Mouse (Mus musculus) B cell, adult 2 months (primary cell): ENCODE measurements at regions not wholly inside any gene's neighbourhood (a gene's known extent, or its start where the extent isn't known, plus 50 kb on each side); places are given as distances from the start of the nearest gene placed in this dataset.

Experiments
- DNase-seq, 2 experiments: peaks; one replicate each; pipeline ENCODE4 v3.0.0; 2022

GRCm38 (mm10) chr11:64579826-64580225 lies 143.4 kb upstream of the F930015N05Rik start:
- DNase-seq, result no peak

- no peak for DNase-seq
These were observed 149.6 kb upstream of the F930015N05Rik start for GRCm38 (mm10) chr11:64586056-64586455.

GRCm38 (mm10) chr11:64587034-64587710 lies 150.7 kb upstream of the F930015N05Rik start:
- no peak for DNase-seq

DNA sequence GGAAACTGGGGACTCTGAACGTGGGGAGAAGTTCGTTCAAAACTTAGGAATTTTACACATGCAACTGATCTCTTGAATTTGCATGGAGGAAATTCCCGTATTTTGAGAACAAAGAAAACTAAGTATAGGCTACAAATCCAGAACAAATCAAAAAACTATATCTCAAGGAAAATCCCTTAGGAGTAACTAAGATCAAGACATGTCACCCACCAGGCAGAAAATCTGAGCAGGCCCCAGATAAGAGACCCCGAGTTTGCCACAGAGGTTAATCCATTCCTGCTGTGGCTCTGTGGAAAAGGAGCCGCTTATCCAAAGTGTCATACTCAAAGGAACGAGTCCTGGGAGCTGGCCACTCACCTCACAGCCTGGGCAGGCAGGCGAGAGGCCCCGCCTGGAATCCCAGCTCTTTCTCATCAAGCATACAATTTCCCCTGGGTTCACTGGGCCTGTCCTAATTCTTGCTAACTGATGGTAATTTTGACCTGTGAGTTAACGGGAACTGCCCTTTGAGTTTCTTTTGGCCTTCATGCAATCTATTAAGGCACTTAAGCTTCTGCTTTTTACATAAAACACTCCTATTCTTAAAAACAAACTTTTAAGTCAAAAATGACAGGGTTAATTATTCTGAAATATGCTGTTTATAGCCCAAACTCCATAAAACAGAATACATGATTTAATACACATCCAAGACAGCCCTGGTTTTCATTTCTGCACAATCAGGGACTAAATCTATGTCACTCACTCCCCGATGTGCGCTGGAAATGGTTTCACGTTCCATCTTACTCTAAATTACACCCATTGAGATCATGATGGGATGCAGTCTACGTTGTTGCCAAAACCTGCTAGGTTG lies 151.5 kb upstream of the F930015N05Rik start:
- DNase-seq, result no peak

DNA sequence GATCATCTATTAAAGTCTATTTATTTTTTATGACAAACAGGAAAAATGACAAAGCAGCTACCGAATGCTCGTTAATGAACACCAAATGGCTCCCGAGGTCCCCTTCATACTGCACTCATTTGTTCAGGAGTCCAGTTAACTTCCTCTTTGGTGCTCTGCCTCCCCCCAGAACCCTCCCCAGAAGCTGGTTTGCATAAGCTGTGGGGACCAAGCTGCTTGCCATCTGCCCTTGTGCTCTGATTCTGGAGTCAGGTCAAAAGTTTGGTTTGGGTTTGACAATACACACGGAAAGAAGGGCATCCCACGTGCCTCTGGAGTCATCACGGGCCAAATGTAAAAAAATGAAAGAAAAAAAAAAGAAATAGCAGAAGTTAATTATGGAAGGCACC lies 152.1 kb upstream of the F930015N05Rik start:
- DNase-seq, result no peak

DNA sequence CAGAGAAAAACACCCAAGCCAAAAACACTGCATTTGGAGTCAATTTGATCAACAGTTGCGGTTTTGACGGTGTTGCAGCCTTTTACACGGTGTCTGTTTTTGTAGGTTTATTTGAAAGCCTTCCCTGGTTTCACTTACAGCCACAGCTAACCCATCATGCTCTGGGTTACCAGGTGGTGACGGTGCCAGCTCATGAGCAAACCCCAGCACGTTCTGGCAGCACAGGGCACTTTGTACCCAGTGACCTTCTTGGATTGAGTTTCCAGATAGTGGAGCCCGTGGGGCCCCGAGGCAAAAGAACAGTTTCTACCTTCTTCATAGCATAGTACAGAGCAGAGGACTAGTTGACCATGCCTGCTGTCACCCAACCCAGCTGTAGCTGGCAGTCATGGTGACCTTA lies 152.6 kb upstream of the F930015N05Rik start:
- DNase-seq, result no peak

GRCm38 (mm10) chr11:64590091-64590490 lies 153.6 kb upstream of the F930015N05Rik start:
- DNase-seq, result no peak

GRCm38 (mm10) chr11:64592253-64592652 lies 155.8 kb upstream of the F930015N05Rik start:
- no peak for DNase-seq

- DNase-seq, result no peak
These were observed 160.9 kb upstream of the F930015N05Rik start for GRCm38 (mm10) chr11:64597305-64597704.

DNA sequence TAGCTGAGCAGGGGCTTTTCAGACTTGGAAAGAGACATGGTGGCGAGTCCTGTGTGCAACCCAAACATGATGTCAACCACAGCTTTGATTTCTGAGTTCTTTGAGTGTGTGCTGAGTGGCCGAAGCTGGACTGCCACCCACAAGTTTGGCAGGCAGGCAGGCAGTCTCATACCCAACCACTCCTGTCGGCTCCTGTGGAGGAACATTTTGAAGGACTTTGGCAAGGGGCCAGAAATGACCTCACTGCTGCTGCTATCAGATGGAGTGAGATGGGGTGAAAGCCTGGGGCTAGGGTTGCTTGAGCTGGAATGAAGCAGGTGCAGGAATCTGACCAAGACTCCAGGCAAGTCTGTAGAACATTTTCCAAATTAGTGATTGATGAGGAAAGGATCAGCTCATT lies 162.7 kb upstream of the F930015N05Rik start:
- no peak for DNase-seq

GRCm38 (mm10) chr11:64600201-64601102 lies 164.0 kb upstream of the F930015N05Rik start:
- no peak for DNase-seq

DNA sequence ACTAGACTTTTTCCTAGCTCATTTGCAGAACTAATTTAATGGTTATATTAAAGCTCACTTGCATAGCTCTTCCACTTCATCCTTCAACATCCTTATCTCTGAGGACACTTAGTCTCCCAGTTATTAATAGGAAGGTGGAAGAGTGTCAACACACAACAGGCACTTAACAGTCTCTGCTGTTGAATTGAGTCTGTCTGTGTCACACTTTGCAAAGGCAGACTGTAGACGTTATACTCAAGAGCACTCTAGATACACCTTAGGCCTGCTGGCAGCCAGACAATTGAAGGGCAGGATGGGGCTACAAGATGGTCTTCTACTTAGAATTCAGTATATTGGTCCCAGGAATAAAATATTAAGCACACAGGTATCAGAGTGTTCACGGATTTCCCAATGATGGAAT lies 172.6 kb upstream of the F930015N05Rik start:
- no peak for DNase-seq

- no peak for DNase-seq
These were observed 174.3 kb upstream of the F930015N05Rik start for GRCm38 (mm10) chr11:64610724-64611123.

GRCm38 (mm10) chr11:64615140-64615539 lies 178.7 kb upstream of the F930015N05Rik start:
- DNase-seq, result no peak

- no peak for DNase-seq
These were observed 182.4 kb upstream of the F930015N05Rik start for GRCm38 (mm10) chr11:64618631-64619385.

DNA sequence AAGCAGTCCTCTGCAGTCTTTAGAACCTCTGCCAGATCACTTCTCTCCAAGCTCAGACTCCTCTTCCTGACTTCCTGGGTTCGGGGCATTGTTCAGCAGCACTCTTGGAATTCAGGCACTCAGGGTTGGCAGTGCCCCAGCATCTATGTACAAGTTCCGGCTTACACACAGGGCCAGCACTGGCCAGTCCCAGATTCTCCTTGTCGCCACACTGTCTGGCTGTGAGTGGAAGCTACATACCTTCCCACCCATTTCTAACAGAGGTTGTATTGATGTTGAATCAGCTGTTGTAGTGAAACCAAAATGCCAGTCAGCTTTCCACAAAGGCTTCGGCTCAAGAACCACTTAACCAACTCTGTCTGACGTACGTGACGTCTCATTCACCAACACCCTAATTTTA lies 190.7 kb upstream of the F930015N05Rik start:
- no peak for DNase-seq

- DNase-seq, result no peak
These were observed 204.5 kb upstream of the F930015N05Rik start for GRCm38 (mm10) chr11:64640947-64641346.

GRCm38 (mm10) chr11:64643171-64643570 lies 206.7 kb upstream of the F930015N05Rik start:
- no peak for DNase-seq

DNA sequence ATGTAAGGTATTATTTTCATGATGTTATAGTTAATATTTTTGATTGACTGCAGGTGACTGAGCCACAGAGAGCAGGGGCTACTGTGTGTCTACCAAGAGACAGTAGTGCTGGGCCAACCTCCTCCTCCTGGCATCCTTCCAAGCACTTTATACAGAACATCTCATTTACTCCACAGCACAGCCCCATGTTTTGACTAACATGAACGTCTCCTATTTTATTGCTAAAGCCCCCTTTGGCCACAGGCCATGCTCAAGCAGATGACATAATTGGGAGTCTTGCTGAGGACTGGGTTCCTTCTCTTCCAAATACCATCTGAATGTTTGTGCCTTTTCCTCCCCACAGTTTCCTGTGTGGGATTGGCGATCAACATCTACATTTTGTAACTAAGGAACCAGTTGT lies 211.5 kb upstream of the F930015N05Rik start:
- no peak for DNase-seq

GRCm38 (mm10) chr11:64650571-64651282 lies 214.3 kb upstream of the F930015N05Rik start:
- no peak for DNase-seq

DNA sequence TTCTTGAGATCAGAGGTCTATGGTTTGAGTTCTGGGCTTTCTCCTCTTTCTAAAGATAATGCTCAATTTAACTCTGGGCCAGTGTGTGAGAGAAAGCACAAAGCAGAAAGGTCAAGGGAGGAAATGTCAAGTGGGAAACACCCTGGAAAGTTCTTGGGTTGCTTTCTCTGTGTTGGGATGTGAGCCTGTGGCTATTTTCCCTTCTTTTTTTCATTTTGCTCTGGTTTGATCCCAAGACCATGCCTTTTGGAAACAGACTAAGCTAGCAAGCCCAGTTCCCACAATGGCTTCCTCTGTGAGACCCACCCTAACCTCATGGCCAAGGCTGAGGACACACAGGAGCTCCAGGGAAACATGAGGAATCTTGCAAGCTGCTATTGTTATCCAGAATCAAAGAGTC lies 216.4 kb upstream of the F930015N05Rik start:
- DNase-seq, result no peak

DNA sequence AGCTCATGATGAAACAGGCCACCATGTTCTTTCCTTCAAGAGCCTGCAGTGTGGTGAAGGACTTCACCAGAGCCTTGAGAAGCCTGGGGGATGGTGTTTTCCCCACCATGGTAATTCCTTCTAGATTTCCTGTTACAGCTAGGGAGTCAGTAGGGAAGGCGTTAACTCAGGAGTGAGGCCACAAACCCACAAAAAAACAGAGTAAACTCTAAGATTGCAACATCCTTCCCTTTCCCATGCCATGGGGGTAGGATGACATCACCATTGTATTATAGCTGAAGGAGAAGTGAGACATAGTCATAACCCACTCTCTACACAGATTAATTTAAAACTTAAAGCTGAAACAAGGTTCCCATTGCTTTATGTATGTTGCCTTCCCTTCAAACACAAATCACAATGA lies 218.7 kb upstream of the F930015N05Rik start:
- no peak for DNase-seq
